Mouse (Mus musculus) c-Kit-positive CD71-positive TER-119-positive erythroid progenitor cells, embryonic 14.5 days (primary cell): ENCODE results near the gene Asb16.

Source experiments
- DNase-seq: peaks from one replicate; pipeline ENCODE4 v3.0.0-alpha.2; 2013; ENCODE audit warnings: low spot score

Gene Asb16

GRCm38 (mm10) chr11:102287485-102287884 is 18.9 kb downstream of the Asb16 start:
- DNase-seq, result no peak

- DNase-seq, result no peak
Observed at GRCm38 (mm10) chr11:102288027-102288804, 19.7 kb downstream of the Asb16 start.

GRCm38 (mm10) chr11:102288913-102289312 is 20.4 kb downstream of the Asb16 start:
- no peak for DNase-seq

- DNase-seq, result no peak
Observed at GRCm38 (mm10) chr11:102289511-102290100, 21.1 kb downstream of the Asb16 start.

GRCm38 (mm10) chr11:102290141-102290540 is 21.6 kb downstream of the Asb16 start:
- DNase-seq, result no peak

- DNase-seq, result no peak
Observed at GRCm38 (mm10) chr11:102291051-102291535, 22.6 kb downstream of the Asb16 start.

- DNase-seq, result no peak
Observed at GRCm38 (mm10) chr11:102293971-102294370, 25.4 kb downstream of the Asb16 start.

GRCm38 (mm10) chr11:102294416-102294815 is 25.9 kb downstream of the Asb16 start:
- no peak for DNase-seq

GRCm38 (mm10) chr11:102294887-102295597 is 26.5 kb downstream of the Asb16 start:
- DNase-seq, result no peak

- no peak for DNase-seq
Observed at GRCm38 (mm10) chr11:102295598-102296471, 27.3 kb downstream of the Asb16 start.

GRCm38 (mm10) chr11:102296491-102297472 is 28.2 kb downstream of the Asb16 start, which contains the start of gene Atxn7l3:
TSS of gene Atxn7l3 (minus strand) at chr11:102296631.
- peak; percentile 98 for DNase-seq

- DNase-seq, result no peak
Observed at GRCm38 (mm10) chr11:102297577-102298556, 29.3 kb downstream of the Asb16 start.

- DNase-seq, result peak; percentile 86
Observed at GRCm38 (mm10) chr11:102299839-102300238, 31.3 kb downstream of the Asb16 start.

- DNase-seq, result no peak
Observed at GRCm38 (mm10) chr11:102304141-102304540, 35.6 kb downstream of the Asb16 start.

GRCm38 (mm10) chr11:102305359-102305758 is 36.8 kb downstream of the Asb16 start:
- no peak for DNase-seq

GRCm38 (mm10) chr11:102308104-102308503 is 39.6 kb downstream of the Asb16 start:
- DNase-seq, result no peak

GRCm38 (mm10) chr11:102308979-102309378 is 40.4 kb downstream of the Asb16 start:
- peak; percentile 98 for DNase-seq

GRCm38 (mm10) chr11:102309821-102310617 is 41.5 kb downstream of the Asb16 start:
- DNase-seq, result no peak
